Mouse (Mus musculus) ES-E14 (cell line): ENCODE measurements around the gene Cbr2.

ENCODE experiments used
- HCFC1 ChIP-seq: IDR thresholded peaks from 2 replicates; pipeline ENCODE4 v1.6.1; 2012; ENCODE audit warnings: low read length, inconsistent platforms, borderline replicate concordance; ENCODE audit not compliant: insufficient read depth
- ZNF384 ChIP-seq: IDR thresholded peaks from 2 replicates; pipeline ENCODE4 v1.6.1; 2012; ENCODE audit warnings: low read depth, low read length, inconsistent platforms

DNA sequence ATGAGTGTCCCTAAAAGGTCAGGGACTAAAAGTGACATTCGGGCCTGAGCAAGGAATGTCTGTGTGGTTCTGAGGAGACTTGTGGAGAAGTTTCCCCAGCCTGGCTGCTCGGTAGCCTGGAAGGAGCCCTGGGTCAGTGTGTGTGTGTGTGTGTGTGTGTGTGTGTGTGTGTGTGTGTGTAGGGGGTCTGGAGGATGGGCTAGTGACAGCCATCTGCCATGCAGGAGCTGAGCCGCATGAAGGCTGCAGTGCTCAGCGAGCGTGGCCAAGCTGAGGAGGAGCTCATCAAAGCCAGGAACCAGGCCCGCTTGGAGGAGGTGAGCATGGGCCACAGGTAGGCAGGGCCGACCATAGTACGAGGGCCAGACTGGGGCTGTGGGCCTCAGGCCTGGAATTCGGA, 12.7 kb downstream of the Cbr2 start:
- no peak for TF ChIP-seq ZNF384
- TF ChIP-seq HCFC1, result no peak
